Comparison of ENCODE assay signal across 21 mouse cellular contexts in genomic region chr5:123388452-123388851, GRCm38 (mm10). TPM values are rescaled to one million over a fixed set of nuclear protein-coding genes. Genes with fewer than 3 reads are reported as not detected.
DNase-seq lines count a peak whose midpoint lies in the region; ATAC-seq and TF ChIP-seq lines count a peak whose summit lies in the region.
"Had no signal": no experiment of that assay in that cellular context is flagged by ENCODE, and none has a peak within 500 bp of the region (broad histone marks: within the 10 kb centered on the region; RNA-seq: fewer than 3 reads in every experiment).

No protein-coding gene starts in this region.

- H3K9ac ChIP-seq in heart, embryonic 11.5 days (ENCODE audit: low read depth, low read length) = no peak overlapping the region
- peak overlapping the region; percentile 47 for H3K9ac ChIP-seq in MEL (ENCODE audit: control insufficient read depth, low read depth, low read length, poor library complexity, severe bottlenecking)
- H3K9ac ChIP-seq: embryonic facial prominence, embryonic 12.5 days; forebrain, postnatal 0 days had no signal

- no peaks in the 10 kb centered on the region for H3K27me3 ChIP-seq in heart, embryonic 11.5 days (ENCODE audit: control insufficient read depth, insufficient read depth, low read length)
- peaks cover 8% of the 10 kb centered on the region for H3K27me3 ChIP-seq in megakaryocyte, embryonic 14.5 days (replicated peaks)
- H3K27me3 ChIP-seq in MEL (ENCODE audit: control insufficient read depth in 1 of 2, insufficient read depth in 2 of 2, low read length in 2 of 2) = no peaks in the 10 kb centered on the region
- H3K27me3 ChIP-seq: embryonic facial prominence, embryonic 12.5 days had no signal

- no peak overlapping the region for H3K4me3 ChIP-seq in heart, embryonic 11.5 days (ENCODE audit: low read depth, low read length)
- peak overlapping the region; percentile 86 for H3K4me3 ChIP-seq in megakaryocyte, embryonic 14.5 days (replicated peaks)
- H3K4me3 ChIP-seq in MEL (ENCODE audit: control insufficient read depth in 1 of 2, insufficient read depth in 1 of 2, low read depth in 2 of 2, low read length in 2 of 2) = peak overlapping the region; percentile 1 to 10; a peak in 1 of 4 replicates
- H3K4me3 ChIP-seq: embryonic facial prominence, embryonic 12.5 days; gastrocnemius, adult 2 months; heart, embryonic 10.5 days had no signal

- no peak for ATAC-seq in heart, embryonic 11.5 days (replicated peaks; ENCODE audit: insufficient number of reproducible peaks, low FRiP score, low TSS enrichment)
- ATAC-seq in megakaryocyte, adult 5-6 weeks (ENCODE audit: poor library complexity, severe bottlenecking) = no peak
- 0 out of 2 replicates have a peak, but pooled peaks have one; percentile 29 for ATAC-seq in megakaryocyte progenitor cell, adult 5-6 weeks (replicated peaks; ENCODE audit: poor library complexity)
- ATAC-seq: forebrain, postnatal 0 days; hindbrain, embryonic 16.5 days; inflammation-experienced regulatory T-cells, adult 6 months had no signal

- TF ChIP-seq CTCF in MEL (IDR thresholded peaks at IDR 0.05 in 2 of 3, conservative IDR thresholded peaks at IDR 0.05 in 1 of 3; ENCODE audit: control insufficient read depth in 1 of 3, insufficient read depth in 1 of 3, low read depth in 2 of 3, low read length in 3 of 3, poor library complexity in 1 of 3, severe bottlenecking in 1 of 3) = no peak

- H3K79me2 ChIP-seq in MEL (ENCODE audit: control insufficient read depth, insufficient read depth, low read length, poor library complexity) = no peaks in the 10 kb centered on the region; the same call in 1 of the 2 replicates

- peak; percentile 79 for DNase-seq in heart, adult 11 months
- peak; percentile 71 for DNase-seq in MEL (ENCODE audit: low read depth, low spot score)
- no peak for DNase-seq in layer of hippocampus, postnatal 10 days (ENCODE audit: low spot score in 2 of 2)
- DNase-seq in right cerebral cortex, postnatal 4 days = no peak
- DNase-seq: adrenal gland, adult 8-10 months; adrenal gland, postnatal 36 days; cerebellum, adult 2 months; cerebellum, postnatal 10 days; forebrain, postnatal 0 days; gastrocnemius, adult 2 months; gastrocnemius, postnatal 25 days; heart, adult 18-20 months; heart, postnatal 36 days had no signal

- H3K27ac ChIP-seq in heart, embryonic 11.5 days (ENCODE audit: low read depth, low read length) = no peak overlapping the region
- peak overlapping the region; percentile 57 for H3K27ac ChIP-seq in MEL (ENCODE audit: control insufficient read depth, low read depth, low read length)
- H3K27ac ChIP-seq: embryonic facial prominence, embryonic 12.5 days; gastrocnemius, adult 2 months; heart, embryonic 10.5 days had no signal

- 19% methylated on average over 3 of the region's 3 CpGs for WGBS in heart, embryonic 11.5 days (ENCODE audit: insufficient replicate concordance)

- peaks cover 5% of the 10 kb centered on the region; the same call in 1 of the 2 replicates for H3K4me1 ChIP-seq in heart, embryonic 11.5 days (ENCODE audit: control insufficient read depth, insufficient read depth, low read length)
- H3K4me1 ChIP-seq in megakaryocyte, embryonic 14.5 days = peaks cover 38% of the 10 kb centered on the region
- H3K4me1 ChIP-seq in MEL (ENCODE audit: control insufficient read depth in 1 of 2, insufficient read depth in 2 of 2, low read length in 2 of 2) = peaks cover 2 to 12% of the 10 kb centered on the region in 2 experiments; a peak in 3 of 4 replicates

- peak in 1 of 2 experiments; percentile 54; a peak in 1 of 4 replicates for TF ChIP-seq POLR2A in MEL (IDR thresholded peaks at IDR 0.05; ENCODE audit: control insufficient read depth in 1 of 2, insufficient read depth in 1 of 2, low read depth in 1 of 2, low read length in 2 of 2, poor library complexity in 1 of 2)

- H3K36me3 ChIP-seq in heart, embryonic 11.5 days (ENCODE audit: control insufficient read depth, insufficient read depth, low read length) = no peaks in the 10 kb centered on the region
- peaks cover 6% of the 10 kb centered on the region for H3K36me3 ChIP-seq in megakaryocyte, embryonic 14.5 days (replicated peaks; ENCODE audit: low read length)
- peaks cover 0 to 15% of the 10 kb centered on the region in 2 experiments; a peak in 2 of 4 replicates for H3K36me3 ChIP-seq in MEL (ENCODE audit: control insufficient read depth in 1 of 2, insufficient read depth in 2 of 2, low read length in 2 of 2)
- H3K36me3 ChIP-seq: embryonic facial prominence, embryonic 12.5 days; heart, embryonic 10.5 days had no signal

- no peak overlapping the region for H3K4me2 ChIP-seq in heart, embryonic 11.5 days
- H3K4me2 ChIP-seq: embryonic facial prominence, embryonic 12.5 days had no signal

- no peak for TF ChIP-seq RAD21 in MEL (IDR thresholded peaks at IDR 0.05; ENCODE audit: low read depth, low read length)

- TF ChIP-seq EP300 in MEL (IDR thresholded peaks at IDR 0.05; ENCODE audit: low read depth in 1 of 2, low read length in 2 of 2) = no peak

- H3K9me3 ChIP-seq in heart, embryonic 11.5 days (replicated peaks; ENCODE audit: control insufficient read depth, low read length) = no peaks in the 10 kb centered on the region
- peaks cover 10% of the 10 kb centered on the region for H3K9me3 ChIP-seq in megakaryocyte, embryonic 14.5 days
- H3K9me3 ChIP-seq in MEL (replicated peaks; ENCODE audit: insufficient read depth, low read length) = no peaks in the 10 kb centered on the region
- H3K9me3 ChIP-seq: embryonic facial prominence, embryonic 12.5 days; heart, embryonic 10.5 days had no signal

TF ChIP-seq in MEL, 35 proteins besides CTCF, POLR2A, EP300 and RAD21:
- no peak for TF ChIP-seq MXI1 (IDR thresholded peaks at IDR 0.05; ENCODE audit: low read depth, low read length)
- no peak for TF ChIP-seq GABPA (IDR thresholded peaks at IDR 0.05; ENCODE audit: low read depth, low read length)
- peak; percentile 62; the same call in 1 of the 2 replicates for TF ChIP-seq TBP (IDR thresholded peaks at IDR 0.05; ENCODE audit: low read depth, low read length)
- TF ChIP-seq BHLHE40 (IDR thresholded peaks at IDR 0.05; ENCODE audit: borderline replicate concordance, low read depth, low read length) = peak; percentile 48; the same call in 1 of the 2 replicates
- no peak for TF ChIP-seq USF2 (IDR thresholded peaks at IDR 0.05; ENCODE audit: borderline replicate concordance in 1 of 2, insufficient read depth in 1 of 2, low read depth in 1 of 2, low read length in 2 of 2)
- TF ChIP-seq NELFE (IDR thresholded peaks at IDR 0.05; ENCODE audit: low read depth, low read length) = 0 out of 2 replicates have a peak, but pooled peaks have one; percentile 9
- no peak; the same call in 1 of the 2 replicates for TF ChIP-seq GATA1 (IDR thresholded peaks at IDR 0.05; ENCODE audit: low read depth, low read length)
- TF ChIP-seq MYC (IDR thresholded peaks at IDR 0.05; ENCODE audit: low read depth, low read length) = 0 out of 2 replicates have a peak, but pooled peaks have one; percentile 21

RNA-seq across cellular contexts. Expression of gene Mlxip, which starts 6.1 kb away (rescaled TPM):
- polyA plus RNA-seq in heart, embryonic 11.5 days (2014; fragmentation: Nextera tagmentation; extraction: Ambion mirVana) = 12.0 and 15.2 TPM in 2 replicates
- polyA plus RNA-seq in megakaryocyte, embryonic 14.5 days (2012; ENCODE audit: insufficient read depth, low replicate concordance) = 1.7 and 3.1 TPM in 2 replicates
- 37.0 and 40.0 TPM in 2 replicates for total RNA-seq in megakaryocyte, adult 5-6 weeks (2015)
- total RNA-seq in megakaryocyte, adult 5-6 weeks (2017) = 11.7 and 15.9 TPM in 2 replicates
- 5.2 and 5.7 TPM in 2 replicates for total RNA-seq in MEL (2012; rRNA removed)
- 10 to 100 TPM in 1 of 2 experiments, not detected in 1; 21.9 TPM for polyA plus RNA-seq in MEL (2012; ENCODE audit: insufficient read depth in 1 of 2, insufficient read length in 2 of 2, low read depth in 1 of 2, low replicate concordance in 2 of 2, missing spikeins in 1 of 2)
- total RNA-seq in megakaryocyte progenitor cell, adult 5-6 weeks (2015) = 32.6 TPM in 2 replicates
- total RNA-seq in megakaryocyte progenitor cell, adult 5-6 weeks (2017) = 11.0 and 11.3 TPM in 2 replicates
- 10 to 100 TPM; 22.3 to 22.7 TPM for total RNA-seq in layer of hippocampus, postnatal 10 days (2021)

RNA-seq across cellular contexts. Expression of gene Bcl7a, which starts 44.8 kb away (rescaled TPM):
- 15.2 and 16.2 TPM in 2 replicates for polyA plus RNA-seq in heart, embryonic 11.5 days (2014; fragmentation: Nextera tagmentation; extraction: Ambion mirVana)
- polyA plus RNA-seq in megakaryocyte, embryonic 14.5 days (2012; ENCODE audit: insufficient read depth, low replicate concordance) = 13.0 and 23.7 TPM in 2 replicates
- 3.8 and 4.0 TPM in 2 replicates for total RNA-seq in megakaryocyte, adult 5-6 weeks (2015)
- total RNA-seq in megakaryocyte, adult 5-6 weeks (2017) = 3.8 and 4.7 TPM in 2 replicates
- 3.1 and 3.5 TPM in 2 replicates for total RNA-seq in MEL (2012; rRNA removed)
- 10 to 100 TPM in 1 of 2 experiments, not detected in 1; 11.0 TPM for polyA plus RNA-seq in MEL (2012; ENCODE audit: insufficient read depth in 1 of 2, insufficient read length in 2 of 2, low read depth in 1 of 2, low replicate concordance in 2 of 2, missing spikeins in 1 of 2)
- 16.3 and 20.0 TPM in 2 replicates for total RNA-seq in megakaryocyte progenitor cell, adult 5-6 weeks (2015)
- total RNA-seq in megakaryocyte progenitor cell, adult 5-6 weeks (2017) = 14.7 and 17.5 TPM in 2 replicates
- 10 to 100 TPM; 72.7 to 78.5 TPM for total RNA-seq in layer of hippocampus, postnatal 10 days (2021)

Comparison
In these comparisons a context has a peak if more than half of its experiments do, and no peak if none do; other contexts are left out.
1. DNase-seq: peak in heart, adult 11 months (single experiment) and MEL (single experiment); none in layer of hippocampus, postnatal 10 days (0 of 2) and right cerebral cortex, postnatal 4 days (single experiment).